Mouse (Mus musculus): ENCODE results near the gene Ubtf.
"Not testable (repeated sequence)": the region's sequence is repeated elsewhere in the genome, so short reads cannot be mapped to it uniquely, and the experiment has no call there.

The Ubtf gene

DNA sequence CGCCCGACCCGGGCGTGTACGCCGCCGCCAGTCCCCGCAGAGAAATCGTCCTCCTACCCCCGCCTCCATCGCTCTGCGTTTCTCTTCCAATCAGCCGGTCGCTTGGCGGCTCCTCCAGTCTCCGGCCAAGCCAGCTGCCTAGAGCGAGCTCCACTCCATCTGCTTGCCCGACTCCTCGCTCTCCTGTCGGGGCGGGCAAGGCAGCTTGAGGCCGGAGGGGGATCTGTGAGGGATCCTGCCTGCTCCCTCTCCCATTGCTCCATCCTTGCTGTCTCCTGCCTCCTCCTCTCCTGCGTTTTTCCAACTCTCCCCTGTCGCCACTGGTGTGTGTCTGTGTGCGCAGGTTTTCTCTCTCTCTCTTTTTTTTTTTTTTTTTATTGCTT, at the start of gene Ubtf:
Ubtf (minus strand) TSS at position 333 of the 383 bp plus-strand sequence.
- DNase-seq = peak; percentile 84 to 88

DNA sequence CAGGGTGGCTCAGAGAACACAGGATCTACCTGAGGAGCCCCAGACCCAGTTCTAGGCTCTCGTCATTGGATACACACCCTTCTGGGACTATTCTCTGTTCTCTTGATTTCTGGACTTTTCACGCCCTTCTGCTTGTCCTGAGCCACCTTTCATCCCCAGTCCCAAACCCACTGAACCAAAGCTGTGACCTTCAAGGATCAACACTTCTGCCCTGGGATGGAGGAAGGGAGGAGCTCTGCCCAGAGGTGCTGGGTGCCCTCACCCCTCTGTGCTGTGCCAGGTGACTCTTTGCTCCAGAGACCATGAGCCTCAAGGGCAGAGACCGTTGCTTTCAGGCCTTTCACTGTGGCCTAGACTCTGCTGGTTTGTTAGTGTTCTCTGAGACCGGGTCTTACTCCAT, 49.7 kb upstream of the Ubtf start:
- peak; percentile 72 to 74 for DNase-seq

DNA sequence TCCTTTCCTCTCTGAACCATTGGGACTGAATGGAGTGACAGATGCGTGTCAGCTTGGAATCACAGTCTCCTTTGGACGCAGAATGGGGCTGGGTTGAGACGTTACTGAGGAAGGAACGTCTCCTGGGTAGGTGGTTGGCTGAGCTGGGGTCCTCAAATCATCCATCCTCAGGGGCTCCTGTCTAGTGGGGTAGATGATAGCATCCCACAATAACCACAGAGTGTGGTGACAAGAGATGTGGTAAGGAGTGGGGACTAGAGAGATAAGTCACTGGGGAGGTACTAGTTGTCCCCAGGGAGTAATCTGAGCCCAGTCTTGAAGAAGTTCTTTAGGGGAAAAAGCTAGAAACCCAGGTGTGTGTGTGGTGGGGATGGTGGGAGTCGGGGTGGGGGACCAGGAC, 48.8 kb upstream of the Ubtf start:
- no peak for DNase-seq

DNA sequence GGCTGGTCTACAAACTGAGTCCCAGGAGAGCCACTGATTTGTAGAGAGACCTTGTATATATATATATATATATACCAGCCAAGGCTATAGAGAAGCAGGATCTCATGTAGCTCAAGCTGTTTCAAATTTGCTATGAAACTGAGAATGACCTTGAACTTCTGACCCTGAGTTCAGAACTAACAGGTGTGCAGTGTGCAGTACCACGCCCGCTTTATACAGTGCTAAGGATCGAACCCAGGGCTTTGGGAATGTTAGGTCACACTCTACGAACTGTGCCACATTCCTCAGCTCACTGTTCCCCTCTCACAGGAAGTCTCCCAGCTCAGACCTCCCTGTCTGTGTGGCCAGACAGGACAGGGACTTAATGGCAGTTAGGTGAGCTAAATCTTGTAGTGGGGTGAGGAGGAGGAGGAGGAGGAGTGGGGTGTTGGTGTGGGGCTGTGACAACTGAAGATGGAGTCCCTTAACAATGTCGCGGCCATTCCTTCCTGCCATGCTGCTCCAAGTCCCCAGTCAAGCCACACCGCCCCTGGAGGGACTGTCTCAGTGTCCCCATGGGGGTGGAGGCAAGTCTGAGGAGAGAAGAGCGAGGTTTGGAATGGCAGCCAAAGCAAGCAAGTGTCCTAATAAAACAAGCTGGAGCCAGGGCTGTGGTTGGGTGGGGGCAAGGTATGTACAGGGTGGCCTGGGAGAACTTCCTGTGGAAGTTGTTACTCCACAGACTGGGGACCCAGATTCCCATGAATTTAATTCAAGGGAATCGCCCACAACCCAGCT, 48.1 kb upstream of the Ubtf start:
- no peak for DNase-seq

DNA sequence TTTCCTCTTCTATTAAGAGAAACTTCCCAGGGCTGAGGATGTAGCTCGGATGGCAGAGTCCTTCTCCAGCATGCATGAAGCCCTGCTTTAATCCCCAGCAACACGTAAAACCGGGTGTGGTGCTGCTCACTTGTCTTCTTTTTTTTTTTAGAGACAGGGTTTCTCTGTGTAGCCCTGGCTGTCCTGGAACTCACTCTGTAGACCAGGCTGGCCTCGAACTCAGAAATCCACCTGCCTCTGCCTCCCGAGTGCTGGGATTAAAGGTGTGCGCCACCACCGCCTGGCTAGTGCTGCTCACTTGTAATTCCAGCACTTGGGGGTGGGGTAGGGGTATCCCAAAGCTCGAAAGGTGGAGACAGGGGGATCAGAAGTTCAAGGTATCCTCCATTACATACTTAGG, 46.6 kb upstream of the Ubtf start, which contains the start of gene Slc4a1:
Slc4a1 (minus strand) TSS at position 101 of the 400 bp plus-strand sequence.
- not testable (repeated sequence) for DNase-seq

DNA sequence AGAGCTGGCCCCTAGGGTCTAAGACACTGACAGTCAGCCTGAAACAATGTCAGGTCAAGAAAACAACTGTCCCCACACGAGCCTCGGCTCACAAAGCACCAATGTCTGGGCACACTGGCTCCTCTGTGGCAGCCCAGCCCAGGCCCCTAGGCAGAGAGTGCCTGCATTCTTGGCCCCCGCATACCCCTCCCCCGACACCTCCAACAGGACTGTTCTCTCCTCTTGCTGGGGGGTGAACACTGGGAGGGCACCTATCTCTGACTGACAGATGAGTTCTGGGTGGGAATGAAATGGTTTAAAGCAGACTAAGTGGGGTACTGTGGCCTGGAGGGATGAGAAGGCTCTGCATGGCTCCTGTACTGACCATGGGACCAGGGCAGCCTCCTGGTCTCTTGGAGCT, 46.2 kb upstream of the Ubtf start:
- DNase-seq = no peak

DNA sequence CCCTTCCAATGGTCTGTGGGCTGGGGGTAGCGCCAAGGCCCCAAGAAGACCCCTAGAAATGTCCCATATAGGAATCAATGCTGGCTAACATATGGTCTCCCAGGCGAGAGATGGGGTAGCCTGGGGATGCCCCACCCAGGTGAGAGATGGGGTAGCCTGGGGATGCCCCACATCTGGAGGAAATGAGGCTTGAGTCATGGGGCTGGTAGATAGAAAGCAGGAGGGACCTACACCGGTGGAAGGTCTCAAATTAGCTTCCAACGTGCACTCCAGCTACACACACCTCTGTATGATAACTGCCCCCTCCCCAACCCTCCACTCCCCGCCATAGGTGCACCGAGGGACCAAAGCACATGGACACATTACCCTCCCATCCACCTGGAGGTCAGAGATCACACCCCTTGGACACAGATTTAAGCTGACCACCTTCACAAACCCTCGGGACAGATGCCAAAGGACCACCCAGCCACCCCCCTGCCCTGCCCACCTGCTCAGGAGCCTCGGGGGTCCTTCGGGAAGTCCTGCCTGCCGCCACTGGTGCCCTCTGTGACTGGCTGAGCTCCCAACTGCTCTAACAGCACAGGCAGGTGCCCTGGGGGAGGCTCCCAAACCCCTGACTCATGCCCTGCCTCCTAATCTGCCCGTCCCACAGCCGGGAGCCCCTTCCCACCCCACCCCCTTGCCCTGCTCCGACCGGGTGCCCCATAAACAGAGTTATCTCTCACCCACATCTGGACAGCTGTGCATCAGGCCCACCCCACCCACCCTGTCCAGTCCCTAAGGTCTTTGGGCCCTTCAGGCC, 45.2 kb upstream of the Ubtf start:
- no peak for DNase-seq

DNA sequence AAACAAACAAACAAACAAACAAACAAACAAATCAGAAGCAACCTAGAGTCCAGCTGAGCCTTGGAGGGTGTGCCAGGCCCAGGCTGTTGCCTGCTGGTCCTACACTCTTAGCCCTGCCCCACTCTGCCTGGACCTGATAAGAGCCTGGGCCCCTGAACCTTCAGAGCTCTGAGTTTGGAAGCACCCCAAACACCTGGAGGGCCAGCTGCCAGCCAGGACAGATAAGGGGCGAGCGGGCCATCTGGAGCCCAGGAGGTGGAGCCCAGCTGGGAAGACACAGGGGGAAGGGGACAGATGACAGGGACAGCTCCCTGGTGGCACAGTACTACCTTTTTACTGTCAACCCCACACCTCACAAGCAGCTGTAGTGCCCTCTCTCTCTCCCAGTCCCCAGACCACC, 44.1 kb upstream of the Ubtf start:
- DNase-seq = no peak

DNA sequence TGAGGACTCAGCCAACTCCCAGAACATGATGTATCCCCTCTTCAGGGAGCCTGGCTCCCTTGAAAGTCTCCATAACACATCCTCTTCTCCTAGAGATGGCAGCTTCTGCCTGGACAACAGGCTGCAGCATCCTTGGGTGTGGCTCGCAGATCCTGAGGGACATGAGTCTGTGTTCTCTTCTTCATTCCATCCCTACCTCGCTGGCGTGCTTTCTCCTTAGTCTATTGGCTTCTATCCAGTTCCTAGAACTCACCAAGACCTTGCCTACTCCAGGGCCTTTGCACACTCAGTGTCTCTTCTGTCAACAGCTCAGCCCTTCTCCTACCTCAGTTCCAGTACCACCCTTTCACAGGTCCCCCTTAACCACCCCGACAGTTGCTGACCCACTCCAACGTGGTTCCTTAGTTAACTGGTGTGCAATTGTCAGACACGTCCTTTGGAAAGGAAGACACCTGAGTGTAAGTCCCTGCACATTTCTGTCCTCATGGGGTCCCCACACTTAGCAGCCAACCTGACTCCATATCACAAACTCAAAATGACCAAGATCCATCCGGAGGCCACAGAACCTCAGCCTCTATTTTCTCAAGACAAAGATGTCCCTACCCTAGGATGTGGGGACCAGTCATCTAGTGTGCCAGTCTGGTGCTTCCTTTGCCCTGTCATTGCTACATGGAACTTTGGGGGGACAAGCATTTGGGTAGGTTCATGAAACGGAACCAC, 42.4 kb upstream of the Ubtf start:
- DNase-seq = no peak

DNA sequence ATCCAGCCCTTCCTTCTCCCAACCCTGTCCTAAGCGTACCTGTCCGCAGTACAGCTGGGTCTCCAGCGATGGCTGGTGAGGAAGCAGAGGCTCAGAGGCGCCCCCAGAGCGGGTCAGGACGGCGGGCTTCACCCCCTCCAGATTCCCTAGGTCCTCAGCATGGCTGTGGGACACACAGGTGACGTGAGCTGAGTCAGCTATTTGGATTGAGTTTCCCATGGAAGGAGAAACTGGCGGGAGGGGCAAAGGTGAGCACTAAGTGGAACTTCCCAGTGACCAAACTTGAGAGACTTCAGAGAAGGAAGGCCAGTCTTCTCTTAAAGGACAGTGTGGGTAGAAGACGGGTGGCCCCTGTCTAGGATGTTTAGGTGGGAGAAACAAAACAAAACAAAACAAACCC, 38.8 kb upstream of the Ubtf start:
- DNase-seq = no peak

DNA sequence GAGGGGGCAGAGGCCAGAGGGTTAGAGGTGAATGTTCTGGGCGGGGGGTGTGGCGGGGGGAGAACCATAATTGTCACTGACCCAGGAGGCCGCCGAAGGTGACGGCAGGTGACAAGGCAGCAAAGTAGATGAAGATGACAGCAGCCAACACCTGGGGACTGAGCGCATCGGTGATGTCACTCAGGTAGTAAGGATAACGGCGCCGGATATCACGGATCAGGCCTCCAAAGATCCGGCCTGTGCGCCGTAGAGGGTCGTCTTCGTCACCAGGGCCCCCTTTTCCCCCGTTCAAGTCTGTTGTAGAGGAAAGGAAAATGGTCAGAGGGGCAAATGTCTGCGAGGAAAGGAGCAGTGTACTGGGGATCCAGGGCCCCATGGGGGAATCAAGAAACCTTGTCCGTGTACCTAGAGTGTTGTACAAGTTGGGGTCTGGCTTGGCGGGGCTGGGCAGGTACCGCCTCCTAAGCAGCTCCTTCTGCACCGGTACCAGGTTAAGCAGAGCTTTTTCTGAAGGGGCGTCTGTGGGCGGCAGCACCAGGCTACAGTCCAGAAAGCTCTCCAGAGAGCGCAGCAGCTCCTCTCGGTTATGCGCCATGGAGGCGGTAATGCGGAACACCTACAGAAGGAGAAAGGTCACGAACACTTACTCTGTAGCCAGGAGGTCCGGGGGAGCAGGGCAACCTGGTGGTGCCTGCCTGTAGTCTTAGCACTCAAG, 37.3 kb upstream of the Ubtf start:
- DNase-seq = peak in 1 of 2 experiments; percentile 27

DNA sequence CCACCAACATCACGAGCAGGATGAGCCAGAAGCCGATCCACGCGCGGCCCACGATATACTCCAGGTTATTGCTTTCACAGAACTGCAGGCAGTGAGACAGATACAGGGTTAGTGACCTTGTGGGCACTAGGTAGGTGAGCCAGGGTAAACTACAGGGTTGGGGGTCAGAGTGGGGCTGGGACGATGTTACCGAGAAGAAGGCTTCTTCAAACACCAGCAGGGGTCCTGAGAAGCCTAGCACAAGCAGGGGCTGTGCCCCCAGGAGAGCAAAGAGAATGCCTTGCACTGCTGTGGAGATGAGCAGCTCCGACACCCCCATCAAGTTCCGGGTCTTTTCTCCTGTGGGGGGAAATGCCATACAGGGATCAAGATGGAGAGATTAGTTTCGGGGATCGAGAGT, 36.6 kb upstream of the Ubtf start:
- no peak for DNase-seq

DNA sequence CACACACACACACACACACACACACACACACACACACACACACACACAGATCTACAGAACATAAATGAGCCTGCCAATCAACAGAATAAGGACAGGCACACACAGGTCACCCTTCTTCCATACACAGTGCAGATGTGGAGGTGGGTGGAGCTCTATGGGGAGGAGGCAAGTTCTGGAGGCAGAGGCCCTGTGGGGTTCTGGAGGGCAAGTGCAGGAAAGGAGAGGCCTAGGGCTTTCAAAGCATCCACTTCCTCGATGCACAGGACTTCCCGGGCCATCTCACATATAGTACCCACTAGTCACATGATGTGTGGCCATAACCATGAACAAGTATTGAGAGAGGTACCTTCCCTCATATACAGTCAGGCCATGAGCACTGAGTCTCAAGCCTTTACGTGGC, 36.0 kb upstream of the Ubtf start:
- no peak for DNase-seq

DNA sequence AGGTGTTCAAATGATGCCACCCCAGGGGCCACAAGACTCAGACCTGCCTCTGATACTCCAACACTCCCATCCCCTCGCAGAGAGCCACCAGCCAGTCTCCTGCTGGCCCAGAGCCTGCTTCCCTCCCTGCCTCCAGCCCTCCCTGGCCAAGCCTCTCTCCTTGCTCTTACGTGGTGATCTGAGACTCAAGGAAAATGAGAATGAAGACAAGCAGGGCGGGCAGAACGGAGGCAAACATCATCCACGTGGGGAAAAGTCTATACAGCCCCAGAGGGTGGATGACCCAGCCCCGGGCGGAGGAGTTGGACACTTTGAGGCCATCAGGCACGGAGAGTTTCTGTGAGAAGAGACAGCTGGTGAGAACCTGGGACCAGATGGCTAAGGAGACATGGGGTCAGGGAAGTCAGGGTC, 33.5 kb upstream of the Ubtf start:
- no peak for DNase-seq

DNA sequence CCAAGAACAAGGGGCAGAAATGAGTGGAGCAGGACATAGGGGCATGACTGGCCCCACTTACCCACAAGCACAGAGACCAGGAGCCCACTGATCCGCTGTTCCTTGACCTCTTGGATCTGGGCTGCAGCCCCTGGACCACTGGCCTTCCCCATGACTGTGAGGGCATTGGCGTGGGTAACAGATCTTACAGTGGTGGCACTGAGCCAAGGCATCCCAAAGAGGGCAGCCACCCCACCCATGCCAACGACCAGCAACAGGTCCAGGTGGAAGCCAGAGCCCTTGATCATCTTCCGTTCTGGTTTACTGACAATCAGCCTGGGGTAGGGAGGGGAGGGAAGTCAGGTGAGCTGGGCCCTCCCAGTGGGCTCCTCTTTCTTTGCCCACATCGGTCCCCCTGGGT, 32.8 kb upstream of the Ubtf start:
- DNase-seq = no peak

DNA sequence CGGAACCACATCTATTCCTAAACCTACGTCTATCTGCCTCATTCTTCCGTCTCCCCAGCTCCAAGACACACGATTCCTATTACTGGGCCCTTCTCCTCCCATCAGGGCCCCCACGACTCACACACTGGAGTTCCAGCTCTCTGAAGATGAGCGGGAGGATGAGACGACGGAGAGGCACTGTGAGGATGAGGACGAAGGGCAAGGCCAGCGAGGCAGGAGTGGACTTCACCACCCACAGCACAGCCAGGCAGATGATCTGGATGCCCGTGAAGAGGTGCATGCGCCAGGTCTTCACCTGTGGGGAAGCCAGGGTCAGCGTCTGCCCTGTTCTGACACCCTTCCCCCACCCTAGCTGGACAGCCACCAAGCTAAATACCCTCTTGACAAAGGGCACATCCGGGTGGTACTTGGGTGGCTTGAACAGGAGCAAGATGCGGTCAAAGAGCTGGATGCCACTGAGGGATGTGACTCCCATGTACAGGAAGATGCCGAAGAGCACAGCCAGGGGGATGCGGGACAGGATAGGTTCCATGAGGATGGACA, 31.5 kb upstream of the Ubtf start:
- no peak for DNase-seq

DNA sequence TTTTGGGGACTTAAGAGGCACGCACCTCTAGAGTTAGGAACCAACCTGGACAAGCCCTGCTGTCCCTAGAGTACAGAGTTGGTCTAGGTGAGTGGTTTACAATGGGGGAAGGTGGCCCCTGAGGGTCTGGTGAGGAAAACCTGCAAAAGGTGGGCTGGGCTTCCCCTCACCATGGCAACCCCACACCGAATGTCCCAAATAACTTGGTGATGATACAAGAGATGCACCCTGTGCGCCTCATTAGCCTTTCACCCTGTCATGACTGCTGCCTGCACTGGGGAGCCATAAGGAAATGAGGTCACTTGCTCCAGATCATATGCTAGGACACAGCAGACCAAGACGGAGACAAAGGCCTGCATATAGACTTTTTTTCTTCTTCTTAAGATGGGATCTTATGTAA, 30.9 kb upstream of the Ubtf start:
- DNase-seq = no peak

DNA sequence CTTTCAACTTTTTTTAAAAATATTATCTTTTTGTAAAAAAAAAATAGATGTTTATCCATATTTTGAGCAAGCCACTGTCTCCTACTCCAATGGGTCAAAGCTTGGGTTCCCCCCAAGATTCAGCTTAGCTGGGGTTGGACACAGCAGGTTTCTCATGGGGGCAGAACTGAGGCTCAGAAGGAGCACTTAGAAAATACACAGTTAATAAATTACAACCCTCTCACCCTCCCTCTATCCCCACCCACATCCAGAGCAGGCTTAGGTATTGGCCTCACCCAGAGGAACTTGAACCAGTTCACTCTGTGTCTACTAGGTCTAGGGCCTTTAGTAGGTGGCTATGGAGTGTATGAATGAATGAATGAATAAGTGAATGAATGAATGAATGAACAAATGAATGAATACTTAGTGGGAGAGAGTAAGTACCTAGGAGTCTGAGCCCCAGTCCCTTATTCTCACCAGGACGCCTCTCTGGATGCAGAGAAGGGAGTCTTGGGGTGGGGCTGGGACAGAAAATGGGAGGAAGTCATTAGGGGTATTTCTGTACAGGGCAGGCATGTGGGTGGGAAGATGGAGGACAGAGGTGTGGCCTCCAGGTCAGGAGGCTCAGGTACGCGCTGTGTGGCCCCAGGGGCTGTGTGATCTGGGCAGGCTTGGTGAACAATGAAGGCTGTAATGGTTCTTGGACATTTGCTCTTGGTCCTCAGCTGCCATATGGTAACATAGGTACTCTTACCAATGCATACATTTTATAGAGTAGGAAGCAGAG, 29.8 kb upstream of the Ubtf start:
- no peak for DNase-seq

DNA sequence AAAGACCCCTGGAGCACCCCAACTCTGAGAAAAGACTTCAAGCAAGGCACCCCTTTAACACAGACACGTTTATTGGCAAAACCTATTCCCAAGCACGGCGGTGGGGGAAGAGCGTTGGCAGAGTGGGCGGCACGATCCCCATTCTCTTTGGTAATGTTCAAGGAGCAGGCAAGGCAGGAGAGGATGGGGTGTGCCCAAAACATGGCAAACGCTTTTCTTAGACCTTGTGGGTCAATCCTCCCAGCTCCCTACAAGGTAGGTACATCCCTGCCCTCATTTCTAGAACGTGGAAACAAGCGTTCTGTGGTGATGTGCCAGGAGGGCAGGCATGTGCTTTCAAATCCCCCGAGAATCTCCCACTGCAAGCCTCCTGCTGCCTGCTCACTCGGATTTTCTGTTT, 29.2 kb upstream of the Ubtf start:
- DNase-seq = no peak

DNA sequence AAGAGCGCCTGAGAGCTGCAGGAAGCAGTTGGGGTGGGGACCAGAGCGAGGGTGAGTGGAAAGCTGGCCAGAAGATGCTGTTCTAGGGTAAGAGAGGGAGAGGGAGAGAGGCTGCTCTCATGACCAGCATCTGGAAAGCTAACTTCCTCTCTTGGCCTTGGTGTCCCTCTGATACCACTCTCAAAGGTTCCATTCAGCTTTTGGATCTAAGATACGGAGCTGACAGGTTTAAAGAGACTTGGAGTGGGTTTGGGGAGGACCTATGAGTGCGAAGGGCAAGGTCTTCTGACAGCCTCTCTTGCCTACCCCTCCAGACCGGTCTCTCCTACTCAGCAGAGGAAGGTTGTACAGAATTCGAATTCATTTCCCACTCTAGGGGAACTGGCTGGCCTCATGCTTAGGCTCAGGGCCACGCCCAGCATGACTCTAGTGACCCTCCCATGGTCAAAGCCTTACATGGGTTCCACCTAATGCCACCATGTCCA, 28.6 kb upstream of the Ubtf start:
- no peak for DNase-seq

DNA sequence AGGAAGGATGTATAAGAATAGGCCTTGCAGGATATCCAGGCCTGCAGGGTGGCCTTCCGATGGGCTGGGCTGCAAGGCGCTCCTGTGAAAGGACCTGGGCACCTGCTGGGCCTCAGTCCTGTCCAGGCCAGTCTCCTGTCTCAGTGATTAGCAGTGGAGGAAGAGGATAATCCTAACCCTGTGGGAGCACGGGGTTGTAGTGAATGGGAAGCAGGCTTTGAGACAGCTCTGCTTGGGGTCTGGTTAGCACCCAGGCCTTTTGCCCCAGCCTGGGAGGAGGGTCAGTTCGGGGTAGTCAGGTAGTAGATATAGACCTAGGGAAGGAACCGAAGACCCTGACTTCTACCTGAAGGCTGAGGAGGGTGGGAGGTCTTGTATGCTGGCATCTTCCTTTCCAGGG, 28.1 kb upstream of the Ubtf start:
- no peak for DNase-seq

DNA sequence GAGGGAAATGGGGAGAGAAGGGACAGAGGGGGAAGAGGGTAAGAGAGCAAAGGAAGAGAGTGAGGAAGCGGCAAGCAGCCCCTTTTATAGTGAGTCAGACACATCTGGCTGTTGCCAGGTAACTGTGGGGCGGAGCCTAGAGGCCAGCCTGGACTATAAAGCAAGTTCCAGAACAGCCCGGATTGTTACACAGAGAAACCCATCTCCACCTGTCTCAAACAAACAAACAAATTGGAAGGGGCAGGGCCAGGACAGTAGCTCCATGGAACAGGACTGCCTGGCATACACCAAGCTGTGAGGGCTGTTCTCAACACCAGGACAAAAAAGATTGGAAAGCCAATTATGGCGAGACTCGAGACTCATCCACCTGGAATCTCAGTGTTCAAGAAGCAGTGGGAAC, 27.4 kb upstream of the Ubtf start:
- no peak for DNase-seq
